Mouse (Mus musculus): Measurements from ENCODE around the gene Esr1. TPM values are rescaled to one million over a fixed set of nuclear protein-coding genes. Genes with fewer than 3 reads are reported as not detected.
A peak's percentile ranks its signal among the peaks of the same experiment; 100 is the strongest.

Gene Esr1
- polyA plus RNA-seq, 1 experiment: 3.6 TPM

DNA sequence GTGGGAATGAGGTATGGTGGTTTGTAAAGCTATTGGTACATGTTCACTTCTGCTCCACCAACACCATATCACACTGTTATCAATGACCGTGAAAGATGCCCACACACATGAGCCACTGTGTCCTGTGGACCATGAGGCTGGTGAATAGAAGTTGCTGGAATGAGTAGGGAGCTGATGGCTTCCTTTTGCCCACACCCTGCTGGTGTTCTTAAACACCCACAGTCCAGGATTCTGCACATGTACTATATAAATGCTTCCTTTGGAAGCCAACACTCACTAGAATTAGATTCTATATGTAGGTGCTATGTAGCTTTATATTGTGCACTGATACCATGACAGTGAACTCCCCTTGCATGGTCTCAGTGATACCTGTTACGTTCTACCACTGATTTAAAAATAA, 365.2 kb downstream of the Esr1 start:
- TF ChIP-seq TCF3 (IDR thresholded peaks at IDR 0.05; ENCODE audit: insufficient read length, low read depth) (no peak), REST (IDR thresholded peaks at IDR 0.05; ENCODE audit: insufficient read depth, insufficient read length) (no peak), MYOG (IDR thresholded peaks at IDR 0.05; ENCODE audit: control insufficient read depth in 1 of 3, insufficient read depth in 1 of 3, insufficient read length in 2 of 3, low read depth in 2 of 3) (no peak), POLR2A (IDR thresholded peaks at IDR 0.05; ENCODE audit: insufficient read length, low read depth) (no peak), SRF (IDR thresholded peaks at IDR 0.05; ENCODE audit: control insufficient read depth, insufficient read length, low read depth) (no peak), CEBPB (IDR thresholded peaks at IDR 0.05; ENCODE audit: insufficient read depth, poor library complexity, severe bottlenecking) (no peak), USF1 (IDR thresholded peaks at IDR 0.05; ENCODE audit: low read depth) (no peak), E2F4 (IDR thresholded peaks at IDR 0.05; ENCODE audit: insufficient read depth) (no peak), POLR2AphosphoS2 (IDR thresholded peaks at IDR 0.05; ENCODE audit: insufficient read length, low read depth) (no peak), TCF12 (IDR thresholded peaks at IDR 0.05; ENCODE audit: insufficient read depth, poor library complexity, severe bottlenecking) (no peak), MAX (IDR thresholded peaks at IDR 0.05; ENCODE audit: low read depth) (no peak), MYOD1 (IDR thresholded peaks at IDR 0.05; ENCODE audit: control insufficient read depth in 1 of 3, insufficient read length in 2 of 3, low read depth in 2 of 3) (no peak)
- no peaks in the 10 kb centered on the region for H3K79me2 ChIP-seq (ENCODE audit: control insufficient read depth, insufficient read depth)
- H3K27me3 ChIP-seq (ENCODE audit: control insufficient read depth, insufficient read depth, insufficient read length): no peaks in the 10 kb centered on the region
- H3K4me3 ChIP-seq: no peak overlapping the region
- no peak overlapping the region for H3ac ChIP-seq (ENCODE audit: control insufficient read depth, insufficient read length)
- no peak overlapping the region for H3K4me2 ChIP-seq (ENCODE audit: low read depth)
- H3K36me3 ChIP-seq (ENCODE audit: control insufficient read depth, insufficient read depth): no peaks in the 10 kb centered on the region

DNA sequence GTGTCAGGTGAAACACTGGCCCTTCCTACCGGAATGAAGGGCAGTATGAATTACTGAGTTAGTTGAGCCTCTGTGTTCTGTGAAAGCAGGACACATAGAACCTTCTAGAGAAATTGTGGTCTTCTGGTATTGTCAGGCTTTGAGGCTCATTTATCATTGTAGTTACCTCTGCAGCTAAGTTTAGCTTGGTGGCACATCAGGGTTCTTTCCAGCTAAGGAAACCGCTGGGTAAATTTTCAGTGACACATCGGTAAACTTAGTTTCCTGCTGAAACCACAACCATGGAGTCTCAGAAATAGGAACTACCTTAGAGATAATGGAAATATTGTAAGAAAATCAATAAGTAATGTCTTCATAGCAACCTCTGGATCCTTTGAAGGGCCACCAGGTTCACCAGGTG, 366.0 kb downstream of the Esr1 start:
- no peak overlapping the region for H3K4me3 ChIP-seq
- no peaks in the 10 kb centered on the region for H3K27me3 ChIP-seq (ENCODE audit: control insufficient read depth, insufficient read depth, insufficient read length)
- no peaks in the 10 kb centered on the region for H3K79me2 ChIP-seq (ENCODE audit: control insufficient read depth, insufficient read depth)
- no peak for TF ChIP-seq TCF12 (IDR thresholded peaks at IDR 0.05; ENCODE audit: insufficient read depth, poor library complexity, severe bottlenecking)
- TF ChIP-seq E2F4 (IDR thresholded peaks at IDR 0.05; ENCODE audit: insufficient read depth): no peak
- no peak for TF ChIP-seq POLR2AphosphoS2 (IDR thresholded peaks at IDR 0.05; ENCODE audit: insufficient read length, low read depth)
- no peak for TF ChIP-seq MYOG (IDR thresholded peaks at IDR 0.05; ENCODE audit: control insufficient read depth in 1 of 3, insufficient read depth in 1 of 3, insufficient read length in 2 of 3, low read depth in 2 of 3)
- TF ChIP-seq MYOD1 (IDR thresholded peaks at IDR 0.05; ENCODE audit: control insufficient read depth in 1 of 3, insufficient read length in 2 of 3, low read depth in 2 of 3): no peak
- no peak for TF ChIP-seq MAX (IDR thresholded peaks at IDR 0.05; ENCODE audit: low read depth)
- no peak for TF ChIP-seq REST (IDR thresholded peaks at IDR 0.05; ENCODE audit: insufficient read depth, insufficient read length)
- no peak for TF ChIP-seq TCF3 (IDR thresholded peaks at IDR 0.05; ENCODE audit: insufficient read length, low read depth)
- no peak for TF ChIP-seq CEBPB (IDR thresholded peaks at IDR 0.05; ENCODE audit: insufficient read depth, poor library complexity, severe bottlenecking)
- TF ChIP-seq USF1 (IDR thresholded peaks at IDR 0.05; ENCODE audit: low read depth): no peak
- TF ChIP-seq SRF (IDR thresholded peaks at IDR 0.05; ENCODE audit: control insufficient read depth, insufficient read length, low read depth): no peak
- TF ChIP-seq POLR2A (IDR thresholded peaks at IDR 0.05; ENCODE audit: insufficient read length, low read depth): no peak
- no peaks in the 10 kb centered on the region for H3K36me3 ChIP-seq (ENCODE audit: control insufficient read depth, insufficient read depth)
- H3K4me2 ChIP-seq (ENCODE audit: low read depth): no peak overlapping the region
- H3ac ChIP-seq (ENCODE audit: control insufficient read depth, insufficient read length): no peak overlapping the region

DNA sequence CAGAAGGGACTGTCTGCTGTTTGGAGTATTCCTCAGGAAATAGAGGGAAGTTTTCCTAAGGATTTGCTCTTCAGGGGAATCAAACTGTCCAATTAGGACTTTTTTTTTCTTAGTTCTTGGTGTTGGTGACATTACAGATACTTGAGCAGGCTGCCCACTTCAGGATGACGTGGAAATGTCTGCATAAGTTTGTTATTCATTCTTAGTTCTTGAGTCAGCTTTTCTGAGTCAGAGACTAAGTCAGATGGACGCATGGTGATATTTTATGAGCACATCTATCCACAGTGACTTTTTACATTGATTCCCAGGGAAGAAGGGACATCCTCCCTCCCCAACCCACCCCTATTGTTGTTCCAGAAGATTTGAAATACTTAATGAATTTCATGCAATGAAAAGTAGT, 372.5 kb downstream of the Esr1 start:
- no peaks in the 10 kb centered on the region for H3K27me3 ChIP-seq (ENCODE audit: control insufficient read depth, insufficient read depth, insufficient read length)
- H3K79me2 ChIP-seq (ENCODE audit: control insufficient read depth, insufficient read depth): no peaks in the 10 kb centered on the region
- no peak overlapping the region for H3K4me3 ChIP-seq
- TF ChIP-seq USF1 (IDR thresholded peaks at IDR 0.05; ENCODE audit: low read depth): no peak
- no peak for TF ChIP-seq POLR2AphosphoS2 (IDR thresholded peaks at IDR 0.05; ENCODE audit: insufficient read length, low read depth)
- TF ChIP-seq E2F4 (IDR thresholded peaks at IDR 0.05; ENCODE audit: insufficient read depth): no peak
- TF ChIP-seq REST (IDR thresholded peaks at IDR 0.05; ENCODE audit: insufficient read depth, insufficient read length): no peak
- no peak for TF ChIP-seq SRF (IDR thresholded peaks at IDR 0.05; ENCODE audit: control insufficient read depth, insufficient read length, low read depth)
- TF ChIP-seq POLR2A (IDR thresholded peaks at IDR 0.05; ENCODE audit: insufficient read length, low read depth): no peak
- no peak for TF ChIP-seq TCF12 (IDR thresholded peaks at IDR 0.05; ENCODE audit: insufficient read depth, poor library complexity, severe bottlenecking)
- no peak for TF ChIP-seq MAX (IDR thresholded peaks at IDR 0.05; ENCODE audit: low read depth)
- no peak for TF ChIP-seq MYOG (IDR thresholded peaks at IDR 0.05; ENCODE audit: control insufficient read depth in 1 of 3, insufficient read depth in 1 of 3, insufficient read length in 2 of 3, low read depth in 2 of 3)
- no peak for TF ChIP-seq TCF3 (IDR thresholded peaks at IDR 0.05; ENCODE audit: insufficient read length, low read depth)
- TF ChIP-seq MYOD1 (IDR thresholded peaks at IDR 0.05; ENCODE audit: control insufficient read depth in 1 of 3, insufficient read length in 2 of 3, low read depth in 2 of 3): no peak
- no peak for TF ChIP-seq CEBPB (IDR thresholded peaks at IDR 0.05; ENCODE audit: insufficient read depth, poor library complexity, severe bottlenecking)
- H3K4me2 ChIP-seq (ENCODE audit: low read depth): peak overlapping the region; percentile 38
- no peaks in the 10 kb centered on the region for H3K36me3 ChIP-seq (ENCODE audit: control insufficient read depth, insufficient read depth)
- H3ac ChIP-seq (ENCODE audit: control insufficient read depth, insufficient read length): no peak overlapping the region

DNA sequence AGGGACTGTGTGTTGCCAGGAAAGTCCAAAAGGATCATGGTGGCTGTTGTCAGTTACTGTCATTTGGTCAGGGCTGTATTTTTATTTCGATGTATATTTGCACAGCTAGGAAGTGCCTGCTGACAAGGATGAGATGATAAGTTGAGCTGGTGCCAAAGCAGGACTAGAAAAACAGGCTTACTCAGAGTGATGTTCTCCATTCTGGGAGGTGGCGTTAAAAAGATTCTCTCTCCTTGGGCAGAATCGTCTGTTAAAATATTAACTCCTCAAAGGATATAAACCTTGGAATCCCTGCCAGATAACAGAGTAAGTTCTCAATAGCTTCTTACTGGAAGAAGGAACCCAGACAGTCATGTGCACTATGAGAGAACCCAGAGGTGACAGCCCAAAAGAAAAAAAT, 382.4 kb downstream of the Esr1 start:
- no peaks in the 10 kb centered on the region for H3K27me3 ChIP-seq (ENCODE audit: control insufficient read depth, insufficient read depth, insufficient read length)
- no peak for TF ChIP-seq MYOG (IDR thresholded peaks at IDR 0.05; ENCODE audit: control insufficient read depth in 1 of 3, insufficient read depth in 1 of 3, insufficient read length in 2 of 3, low read depth in 2 of 3)
- no peak for TF ChIP-seq MYOD1 (IDR thresholded peaks at IDR 0.05; ENCODE audit: control insufficient read depth in 1 of 3, insufficient read length in 2 of 3, low read depth in 2 of 3)
- TF ChIP-seq USF1 (IDR thresholded peaks at IDR 0.05; ENCODE audit: low read depth): no peak
- no peak for TF ChIP-seq TCF12 (IDR thresholded peaks at IDR 0.05; ENCODE audit: insufficient read depth, poor library complexity, severe bottlenecking)
- TF ChIP-seq POLR2AphosphoS2 (IDR thresholded peaks at IDR 0.05; ENCODE audit: insufficient read length, low read depth): no peak
- TF ChIP-seq SRF (IDR thresholded peaks at IDR 0.05; ENCODE audit: control insufficient read depth, insufficient read length, low read depth): no peak
- TF ChIP-seq CEBPB (IDR thresholded peaks at IDR 0.05; ENCODE audit: insufficient read depth, poor library complexity, severe bottlenecking): no peak
- no peak for TF ChIP-seq E2F4 (IDR thresholded peaks at IDR 0.05; ENCODE audit: insufficient read depth)
- no peak for TF ChIP-seq TCF3 (IDR thresholded peaks at IDR 0.05; ENCODE audit: insufficient read length, low read depth)
- TF ChIP-seq MAX (IDR thresholded peaks at IDR 0.05; ENCODE audit: low read depth): no peak
- no peak for TF ChIP-seq POLR2A (IDR thresholded peaks at IDR 0.05; ENCODE audit: insufficient read length, low read depth)
- TF ChIP-seq REST (IDR thresholded peaks at IDR 0.05; ENCODE audit: insufficient read depth, insufficient read length): no peak
- H3K4me3 ChIP-seq: no peak overlapping the region
- H3K4me2 ChIP-seq (ENCODE audit: low read depth): no peak overlapping the region
- H3ac ChIP-seq (ENCODE audit: control insufficient read depth, insufficient read length): no peak overlapping the region
- H3K79me2 ChIP-seq (ENCODE audit: control insufficient read depth, insufficient read depth): no peaks in the 10 kb centered on the region
- no peaks in the 10 kb centered on the region for H3K36me3 ChIP-seq (ENCODE audit: control insufficient read depth, insufficient read depth)
